Mouse (Mus musculus): ENCODE measurements around the gene Tbc1d4.

Tbc1d4 gene

DNA sequence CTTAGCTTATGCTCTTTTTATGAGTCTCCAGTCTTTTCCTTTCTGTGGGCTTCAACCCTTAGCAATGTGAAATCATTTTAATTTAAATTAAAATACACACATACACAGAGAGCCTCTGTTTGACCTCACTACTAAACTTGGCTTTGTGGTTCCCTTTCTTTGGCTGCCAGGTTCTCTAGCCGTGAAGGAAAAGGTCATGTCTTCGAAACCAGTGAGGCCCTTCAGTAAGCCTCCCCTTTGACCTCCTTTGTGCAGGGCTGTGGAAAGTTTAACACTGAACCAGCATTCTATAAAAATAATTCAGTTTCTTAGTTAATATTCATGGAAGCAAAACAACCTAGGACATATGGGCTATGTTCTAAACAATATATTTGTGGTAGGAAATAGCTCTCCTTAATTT is 78.5 kb downstream of the Tbc1d4 start:
- no peak for DNase-seq (ENCODE audit: low spot score in 2 of 2)

DNA sequence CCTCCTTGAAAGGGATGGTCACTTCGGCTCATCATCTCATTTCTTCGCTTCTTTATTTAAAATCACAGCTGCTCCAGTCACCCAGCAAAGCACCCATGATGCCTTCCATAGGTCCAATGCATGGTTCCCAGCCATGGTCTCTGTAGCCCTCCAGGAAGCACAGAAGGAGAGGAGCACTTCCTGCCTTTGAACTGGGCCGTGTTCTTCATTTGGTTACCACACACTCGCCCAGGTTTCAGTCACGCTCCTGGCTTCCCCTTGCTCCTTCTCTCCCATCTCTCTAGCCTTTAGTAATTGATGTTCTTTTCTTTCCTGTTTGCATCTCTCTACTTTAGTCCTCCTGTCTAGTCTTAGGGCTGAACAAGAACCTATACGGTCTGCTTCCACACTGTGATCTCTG is 79.8 kb downstream of the Tbc1d4 start:
- DNase-seq (ENCODE audit: low spot score in 2 of 2): no peak

DNA sequence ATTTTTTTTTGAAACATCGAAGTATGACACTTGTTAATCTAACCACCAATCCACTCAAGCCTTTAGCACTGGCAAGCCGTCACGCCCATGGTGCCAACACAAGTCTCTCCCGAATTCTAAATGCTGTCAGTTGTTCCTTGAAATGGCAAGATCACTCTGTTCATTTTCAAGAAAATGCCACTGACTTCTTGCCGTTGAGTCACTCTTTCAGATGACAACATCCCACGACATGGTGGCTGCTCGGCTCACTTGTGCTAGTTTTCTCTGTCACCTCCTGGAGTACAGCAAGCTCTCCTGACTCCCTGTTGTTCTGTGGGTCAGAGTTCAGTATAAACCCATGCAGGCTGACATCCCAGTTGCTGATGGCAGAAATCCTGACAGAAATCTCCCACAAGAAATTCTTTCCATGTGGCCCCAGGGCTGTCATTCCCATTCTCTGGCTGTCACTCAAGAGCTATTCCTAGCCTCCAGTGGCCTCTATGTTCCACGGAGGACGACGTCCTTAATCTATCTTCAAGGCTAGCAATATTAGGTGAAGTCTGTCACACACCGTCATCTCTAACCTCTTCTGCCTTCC is 81.5 kb downstream of the Tbc1d4 start:
- no peak for DNase-seq (ENCODE audit: low spot score in 2 of 2)

DNA sequence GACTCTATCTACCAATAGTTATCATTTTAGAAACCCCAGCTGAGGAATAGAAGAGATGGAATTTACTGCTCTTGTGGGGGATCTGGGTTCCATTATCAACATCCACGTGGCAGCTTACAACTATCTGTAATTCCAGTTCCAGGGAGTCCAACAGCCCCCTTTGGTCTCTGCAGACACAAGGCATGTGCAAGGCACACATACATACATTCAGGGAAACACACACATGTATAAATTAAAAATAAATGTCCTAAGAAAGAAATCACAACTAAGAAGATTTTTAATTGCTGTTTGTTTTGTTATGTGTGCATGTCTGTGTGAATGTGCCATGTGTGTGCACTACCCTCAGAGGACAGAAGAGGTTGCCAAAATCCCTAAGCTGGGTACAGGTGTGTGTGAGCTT is 82.5 kb downstream of the Tbc1d4 start:
- DNase-seq (ENCODE audit: low spot score in 2 of 2): no peak

DNA sequence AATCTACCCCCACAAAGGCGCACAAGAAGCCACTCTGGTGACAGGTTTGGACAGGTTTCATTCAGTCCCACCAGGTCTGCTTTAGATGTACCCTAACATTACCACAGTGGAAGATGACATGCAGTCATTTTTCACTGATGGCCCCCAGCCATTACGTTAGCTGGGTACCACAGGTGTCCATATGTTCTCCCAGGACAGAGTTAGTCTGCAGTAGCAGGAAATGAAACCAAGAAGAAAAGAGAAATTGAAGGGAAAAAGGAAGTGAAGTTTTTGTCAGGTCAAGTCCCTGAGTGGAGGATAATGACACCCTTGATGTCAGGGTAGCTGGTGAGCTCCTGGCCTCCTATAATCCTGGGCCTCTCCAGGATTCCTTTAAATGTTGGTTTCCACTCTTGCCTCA is 89.0 kb downstream of the Tbc1d4 start:
- DNase-seq (ENCODE audit: low spot score in 2 of 2): no peak

DNA sequence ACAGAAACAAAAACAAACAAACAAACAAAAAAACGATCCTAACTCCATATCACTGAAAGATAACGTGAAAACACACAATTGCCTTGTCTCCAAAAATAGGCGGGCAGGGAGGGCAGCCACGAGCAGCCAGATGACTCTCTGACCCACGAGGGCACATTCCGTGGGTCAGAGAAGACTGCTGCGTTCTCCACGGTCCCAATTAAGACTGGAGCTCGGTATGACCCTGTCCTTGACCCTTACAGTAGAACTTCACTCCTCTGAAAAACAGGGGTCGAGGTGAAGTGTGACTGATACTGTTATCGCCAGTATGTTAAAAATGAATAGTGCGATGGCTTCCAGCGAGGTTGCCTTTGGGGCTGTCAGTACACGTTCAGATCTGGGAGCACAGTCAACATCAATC is 90.7 kb downstream of the Tbc1d4 start:
- no peak for DNase-seq (ENCODE audit: low spot score in 2 of 2)

DNA sequence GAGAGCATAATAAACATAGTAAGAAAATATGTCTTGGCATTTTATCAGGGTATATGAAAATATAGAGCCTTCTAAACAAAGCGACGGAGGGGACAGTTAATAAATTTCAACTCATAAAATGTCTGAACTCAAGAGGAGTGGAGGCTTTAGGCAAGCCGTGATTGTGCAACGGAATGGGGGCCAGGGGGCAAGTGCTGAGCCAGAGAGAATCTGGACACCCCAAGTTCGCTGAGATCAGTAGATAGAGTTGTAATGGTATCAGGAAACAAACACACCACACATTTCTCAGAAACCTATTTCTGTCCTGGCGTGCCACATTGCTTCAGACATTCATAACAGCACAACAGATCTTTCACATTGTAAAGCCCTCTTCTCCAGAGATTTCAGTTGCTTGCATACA is 91.2 kb downstream of the Tbc1d4 start:
- no peak for DNase-seq (ENCODE audit: low spot score in 2 of 2)

DNA sequence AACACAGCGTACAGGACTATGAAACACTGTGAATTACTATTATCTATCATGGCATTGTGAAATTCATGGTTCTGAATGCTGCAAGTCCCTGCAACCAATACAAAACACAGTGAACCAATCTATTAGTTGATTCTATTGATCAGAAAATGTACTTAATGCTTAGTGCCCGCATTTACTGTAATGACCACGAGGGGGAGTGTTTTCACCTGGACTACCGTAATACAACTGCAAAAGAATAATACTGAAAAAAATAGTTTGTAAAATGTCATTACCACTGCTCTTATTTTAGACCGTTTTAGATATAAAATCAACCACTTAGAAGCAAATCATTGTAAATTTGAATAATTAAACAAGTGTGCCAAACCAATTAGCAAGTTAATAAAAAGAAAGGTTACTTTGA is 91.7 kb downstream of the Tbc1d4 start:
- DNase-seq (ENCODE audit: low spot score in 2 of 2): peak in 1 of 2 experiments; percentile 7

DNA sequence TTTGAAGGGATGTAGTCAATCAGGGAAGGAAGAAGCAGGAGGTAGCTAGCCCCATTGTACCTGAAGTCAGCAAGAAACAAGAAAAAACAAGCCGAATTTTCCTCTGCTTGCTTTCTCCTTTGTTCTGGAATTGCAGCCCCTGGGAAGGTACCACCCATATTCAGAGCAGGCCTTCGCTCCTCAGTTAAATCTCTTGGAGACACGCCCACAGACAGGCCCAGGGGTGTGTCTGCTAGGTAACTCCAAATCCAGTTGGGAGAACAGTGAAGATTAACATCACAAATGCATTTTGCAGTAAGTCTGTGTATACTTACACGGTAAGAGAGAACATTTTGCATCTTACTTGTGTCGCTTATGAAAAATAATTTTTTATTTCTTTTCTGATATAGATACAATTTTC is 92.1 kb downstream of the Tbc1d4 start:
- DNase-seq (ENCODE audit: low spot score in 2 of 2): no peak

DNA sequence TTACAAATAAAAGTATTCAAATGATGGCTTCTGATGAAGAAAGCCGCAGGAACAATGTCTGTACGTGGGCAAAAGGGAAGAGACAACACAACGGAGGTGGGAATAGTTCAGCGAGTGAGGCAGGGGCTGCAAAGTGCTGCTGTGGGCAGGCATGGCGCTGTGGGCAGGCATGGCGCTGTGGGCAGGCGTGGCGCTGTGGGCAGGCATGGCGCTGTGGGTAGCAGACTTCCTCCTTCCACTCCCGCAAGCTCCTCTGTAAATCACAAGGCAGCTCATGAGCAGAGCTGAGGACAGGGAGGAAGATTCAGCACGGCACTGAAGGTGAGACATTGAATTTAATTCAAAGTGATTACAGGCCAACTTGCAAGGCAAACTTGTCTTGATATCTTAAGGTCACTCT is 93.0 kb downstream of the Tbc1d4 start:
- DNase-seq (ENCODE audit: low spot score in 2 of 2): no peak

DNA sequence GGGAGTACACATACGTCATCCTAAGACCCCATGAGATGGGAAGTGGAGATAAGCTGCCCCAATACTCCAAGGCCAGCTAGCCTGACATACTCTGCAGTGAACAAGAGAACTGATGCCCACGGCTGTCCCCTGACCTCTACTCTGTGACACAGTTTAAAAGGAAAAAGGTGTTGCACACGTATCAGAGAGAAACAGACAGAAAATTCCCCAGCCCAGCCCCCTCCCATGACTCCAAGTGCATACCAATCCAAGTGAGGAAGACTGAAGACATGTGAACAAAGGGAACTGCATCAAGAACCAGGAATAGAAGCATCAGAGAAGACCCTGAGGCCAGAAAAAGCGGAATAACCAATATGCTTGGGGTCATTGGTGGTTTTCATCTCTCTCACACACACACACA is 93.7 kb downstream of the Tbc1d4 start:
- DNase-seq (ENCODE audit: low spot score in 2 of 2): no peak

DNA sequence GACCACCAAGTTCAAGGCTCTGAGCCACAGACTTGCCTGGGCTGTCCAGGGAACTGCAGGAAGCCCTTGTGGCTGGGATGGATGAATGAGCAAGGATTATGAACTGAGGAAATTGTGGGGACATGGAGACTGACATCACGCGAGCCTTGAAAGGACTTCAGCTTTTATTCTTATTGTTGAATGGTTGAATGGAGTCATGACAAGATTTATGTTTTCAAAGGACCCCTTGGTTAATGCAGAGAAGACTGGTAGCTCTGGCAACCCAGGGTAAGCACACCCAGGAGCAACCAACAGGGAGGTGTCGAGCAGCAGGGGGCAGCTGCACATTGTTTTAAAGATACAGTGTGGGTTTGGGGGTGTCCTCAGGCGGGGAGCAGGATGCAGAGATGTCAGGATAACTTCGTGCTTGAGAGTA is 94.4 kb downstream of the Tbc1d4 start:
- no peak for DNase-seq (ENCODE audit: low spot score in 2 of 2)

DNA sequence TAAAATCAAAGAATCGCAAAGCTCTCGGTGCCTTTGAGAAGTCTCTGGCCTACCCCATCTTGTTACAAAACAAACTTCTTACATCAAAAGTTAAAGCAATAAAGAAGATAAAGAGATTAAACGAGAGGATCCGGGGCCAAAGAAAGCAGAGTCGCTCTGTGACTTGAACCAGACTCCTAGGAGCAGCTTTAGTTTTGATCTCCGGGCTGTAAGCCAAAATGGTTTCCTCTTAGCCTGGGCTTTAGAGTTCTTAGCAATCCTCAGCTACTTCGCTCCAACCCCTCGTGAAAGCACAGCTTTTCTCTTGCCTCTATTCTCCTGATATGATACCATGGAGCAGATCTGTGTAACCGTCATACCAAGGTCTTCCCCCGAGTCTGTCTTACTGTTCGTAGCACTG is 95.8 kb downstream of the Tbc1d4 start:
- no peak for DNase-seq (ENCODE audit: low spot score in 2 of 2)

DNA sequence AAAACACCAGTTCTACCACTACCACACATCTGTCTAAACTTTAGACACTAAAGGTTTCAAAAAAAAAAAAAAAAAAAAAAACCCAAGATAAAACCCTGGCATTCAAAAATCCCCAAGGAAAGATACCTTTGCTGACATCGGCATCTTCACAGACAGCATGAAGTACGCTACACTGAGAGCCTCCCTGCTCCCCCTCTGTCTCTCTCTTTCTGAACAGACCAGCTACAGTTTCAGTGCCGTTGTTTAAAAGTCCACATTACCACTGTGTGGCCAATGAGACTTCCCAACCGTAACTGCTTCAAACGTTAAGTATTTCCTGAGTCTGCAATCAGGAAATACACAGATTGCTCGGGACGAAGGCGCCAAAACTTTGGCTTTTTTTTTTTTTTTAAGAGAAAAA is 97.6 kb downstream of the Tbc1d4 start:
- no peak for DNase-seq (ENCODE audit: low spot score in 2 of 2)

DNA sequence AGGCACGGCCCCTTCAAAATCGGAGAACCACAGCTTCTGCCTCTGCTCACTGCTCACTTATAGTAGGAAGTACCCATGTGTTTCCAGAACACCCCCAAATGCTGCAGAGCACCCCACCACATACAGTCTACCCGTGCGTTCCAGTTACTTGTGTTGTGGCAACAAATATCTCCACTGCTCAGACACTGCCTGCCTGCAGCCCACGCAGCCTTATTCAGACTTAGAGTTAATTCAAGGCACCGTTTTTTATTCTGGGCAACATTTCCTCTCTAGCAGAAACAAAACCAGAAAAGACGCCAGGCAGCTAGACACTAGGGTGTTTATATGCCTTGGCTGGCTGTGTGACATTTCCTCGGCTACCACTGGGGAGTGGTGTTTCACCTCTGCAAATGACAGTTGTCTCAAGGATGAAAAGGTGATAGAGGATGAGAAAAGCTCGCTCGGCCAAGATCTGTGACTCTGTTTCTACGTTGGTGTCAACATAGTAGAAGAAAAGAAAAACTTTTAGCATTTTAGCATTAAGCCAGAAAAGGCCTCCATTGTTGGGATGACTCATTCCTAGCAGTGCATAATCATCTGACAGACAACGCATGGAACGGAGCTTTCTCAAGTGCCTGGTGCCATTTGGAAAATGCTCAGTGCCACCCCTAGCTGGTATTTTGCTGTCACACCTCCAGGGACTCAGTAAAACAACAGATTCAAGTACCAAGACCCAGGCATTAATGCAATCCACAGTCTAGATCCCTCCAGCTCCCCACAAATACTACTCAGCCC is 98.3 kb downstream of the Tbc1d4 start:
- DNase-seq (ENCODE audit: low spot score in 2 of 2): no peak

DNA sequence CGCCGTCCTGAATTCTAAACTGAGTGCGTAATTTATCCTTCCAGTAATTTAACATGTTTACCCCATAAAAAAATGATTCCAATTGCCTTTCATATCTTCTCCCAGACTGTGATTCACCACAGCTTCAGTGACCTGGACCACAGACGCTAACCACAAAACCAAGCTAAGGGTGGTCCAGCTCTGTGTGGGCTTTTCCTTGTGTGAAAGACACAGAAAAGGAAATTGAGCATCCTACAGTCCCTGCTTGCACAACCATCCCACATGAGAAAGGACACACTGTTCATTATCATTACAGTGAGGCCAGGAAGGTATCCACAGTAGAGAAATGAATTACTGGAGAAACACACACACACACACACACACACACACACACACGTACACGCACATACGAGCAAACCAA is 99.2 kb downstream of the Tbc1d4 start:
- no peak for DNase-seq (ENCODE audit: low spot score in 2 of 2)

DNA sequence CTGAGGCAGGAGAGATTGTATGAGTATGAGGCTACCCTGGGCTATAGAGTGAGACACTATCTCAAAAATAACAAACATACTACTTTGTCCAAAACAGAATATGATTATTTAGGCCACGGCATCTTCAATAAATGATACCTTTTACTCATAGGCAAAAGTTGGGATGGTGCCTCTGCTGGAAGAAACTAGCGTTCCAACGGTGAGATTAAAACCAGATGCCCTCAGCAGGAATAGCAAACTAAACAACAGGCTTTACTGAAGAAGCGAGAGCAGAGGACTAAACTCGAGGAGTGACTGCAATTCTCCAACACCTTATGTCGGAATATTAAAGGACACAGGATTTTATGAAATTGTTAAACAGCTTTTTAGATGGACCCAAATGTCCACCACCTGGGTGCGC is 101.0 kb downstream of the Tbc1d4 start:
- DNase-seq (ENCODE audit: low spot score in 2 of 2): no peak

DNA sequence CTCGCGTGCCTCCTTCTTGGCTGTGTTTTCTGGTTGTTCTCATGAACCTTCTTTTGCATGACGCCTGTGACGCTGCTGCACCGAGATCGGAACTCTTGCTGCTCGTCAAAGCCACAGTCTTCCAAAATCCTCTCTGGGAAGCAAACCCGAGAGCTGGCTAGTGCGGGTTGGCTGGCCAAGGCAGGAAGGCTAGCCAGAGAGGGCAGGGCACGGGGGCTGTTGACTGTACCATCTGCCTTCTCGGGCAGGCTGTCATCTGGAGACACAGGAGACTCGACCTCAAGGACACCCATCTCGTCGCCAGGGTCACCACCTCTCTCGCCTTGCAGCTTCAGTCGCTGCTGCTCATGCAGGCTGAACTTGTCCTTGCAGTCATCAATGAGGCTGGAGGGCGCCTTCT is 101.8 kb downstream of the Tbc1d4 start:
- no peak for DNase-seq (ENCODE audit: low spot score in 2 of 2)

DNA sequence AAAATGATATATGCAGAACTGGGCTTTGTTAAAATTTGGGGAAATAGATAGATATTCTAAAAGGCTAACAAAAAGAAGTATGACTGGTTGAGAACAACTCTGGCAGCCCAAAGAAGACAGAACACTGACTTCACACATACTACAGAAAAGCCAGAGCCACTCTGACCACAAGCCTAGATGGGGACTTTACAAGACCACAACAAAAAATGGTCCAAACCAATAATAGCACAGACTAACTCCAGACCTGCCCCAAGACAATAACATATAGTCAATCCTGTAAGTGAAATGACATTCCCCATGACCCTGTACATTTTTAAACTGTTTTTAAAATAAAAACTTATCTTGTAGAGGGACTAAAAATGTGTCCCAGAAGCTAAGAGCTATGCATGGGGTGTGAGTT is 103.2 kb downstream of the Tbc1d4 start:
- no peak for DNase-seq (ENCODE audit: low spot score in 2 of 2)

DNA sequence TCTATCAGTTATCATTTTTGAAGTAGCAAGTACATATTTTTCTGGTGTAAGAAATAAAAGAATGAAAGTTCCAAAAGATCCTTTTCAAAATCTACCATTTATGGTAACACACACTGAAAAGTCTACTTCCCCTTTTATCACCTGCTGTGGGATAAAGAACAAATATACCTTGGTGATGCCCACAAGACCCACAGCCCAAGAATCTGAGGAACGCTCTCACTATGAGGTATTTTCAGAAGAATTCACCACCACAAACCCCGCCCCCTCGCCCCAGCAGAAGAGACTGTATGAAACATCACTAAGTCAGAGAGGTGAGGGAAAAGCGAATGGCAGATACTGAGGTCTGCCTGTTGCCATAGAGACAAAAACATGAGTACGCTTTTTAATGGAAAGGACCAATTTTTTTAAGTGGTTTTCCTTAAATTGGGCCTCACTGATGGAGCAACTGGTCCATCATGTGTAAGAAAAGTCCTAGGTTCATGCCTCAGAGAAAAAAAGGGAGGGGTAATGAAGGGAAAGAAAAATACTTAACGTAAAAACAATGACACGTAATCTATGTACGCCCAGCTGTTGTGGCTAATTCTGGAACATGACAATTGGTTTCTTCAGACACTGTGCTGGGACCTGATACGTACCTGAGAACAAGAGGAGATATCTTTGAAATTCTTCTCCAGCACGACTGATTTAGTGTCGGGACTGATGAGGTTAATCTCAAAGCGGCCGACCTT is 104.4 kb downstream of the Tbc1d4 start:
- no peak for DNase-seq (ENCODE audit: low spot score in 2 of 2)

DNA sequence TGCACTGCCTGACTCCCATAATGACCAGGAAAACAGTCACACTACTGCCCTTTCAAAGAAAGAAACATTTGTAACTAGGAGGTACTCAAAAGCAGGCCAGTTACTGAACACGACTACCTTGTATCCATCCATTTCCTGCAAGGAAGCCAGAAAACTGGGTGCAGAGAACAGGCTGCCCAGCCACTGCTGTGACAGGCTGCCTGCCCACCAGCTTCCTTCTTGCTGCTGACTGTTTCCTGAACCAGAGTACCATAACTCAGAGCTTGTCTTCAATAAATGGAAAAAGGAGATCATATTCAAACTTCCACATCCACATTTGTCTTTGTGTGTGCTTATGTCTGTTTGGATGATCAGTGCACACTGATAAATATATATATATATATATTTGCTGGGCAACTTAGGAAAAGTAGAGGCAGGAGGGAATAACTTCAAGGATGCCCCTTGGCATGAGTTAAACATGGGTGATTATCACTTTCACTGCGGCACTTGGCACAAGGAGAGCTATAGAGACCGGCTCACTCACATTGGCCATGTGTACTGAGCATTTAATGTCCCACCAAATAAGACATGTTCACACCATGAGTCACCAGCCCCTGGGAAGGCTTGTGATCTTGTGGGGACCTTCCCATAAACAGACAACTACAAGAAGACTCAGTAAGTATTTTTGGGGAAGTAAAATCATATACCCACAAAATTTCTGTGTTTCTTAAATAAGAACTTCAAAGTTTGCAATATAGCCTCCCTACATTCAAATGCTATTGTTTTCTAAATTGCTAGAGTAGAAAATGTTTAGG is 105.6 kb downstream of the Tbc1d4 start:
- no peak for DNase-seq (ENCODE audit: low spot score in 2 of 2)

DNA sequence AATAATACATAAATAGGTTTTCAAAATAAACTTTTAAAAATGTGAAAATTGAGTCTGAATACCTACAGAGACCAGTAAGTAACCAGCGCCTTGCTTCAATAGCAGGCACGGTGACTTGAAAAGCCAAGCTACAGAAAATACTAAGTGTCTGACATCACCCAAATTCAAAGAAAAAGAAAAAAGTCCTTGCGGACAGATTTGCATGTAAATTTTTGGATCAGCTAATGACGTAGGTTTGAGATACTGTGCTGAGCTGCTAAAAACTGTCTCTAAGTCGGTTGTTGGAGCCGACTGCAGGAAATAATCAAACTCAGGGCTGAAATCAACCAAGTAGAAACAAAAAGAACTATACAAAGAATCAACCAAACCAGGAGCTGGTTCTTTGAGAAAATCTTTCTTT is 107.1 kb downstream of the Tbc1d4 start:
- DNase-seq (ENCODE audit: low spot score in 2 of 2): no peak
